Mouse (Mus musculus) spleen, adult 2 months (tissue): ENCODE measurements around the gene Dido1.

ENCODE experiments used
- CTCF ChIP-seq: fragments of 200-500 bp; IDR thresholded peaks from 2 replicates; pipeline ENCODE4 v1.5.1; 2011; ENCODE audit warnings: mild to moderate bottlenecking, inconsistent platforms; ENCODE audit not compliant: insufficient read depth, insufficient read length, insufficient replicate concordance; ENCODE audit errors: extremely low read depth
- POLR2A ChIP-seq: fragments of 200-500 bp; IDR thresholded peaks from 2 replicates; pipeline ENCODE4 v1.6.1; 2011; ENCODE audit warnings: low read depth, low read length, inconsistent platforms

- TF ChIP-seq POLR2A = no peak
- no peak for TF ChIP-seq CTCF
Measured at GRCm38 (mm10) chr2:180703175-180703574, 6.6 kb downstream of the Dido1 start.
